Mouse (Mus musculus): ENCODE measurements around the gene Olfr164. TPM values are rescaled to one million over a fixed set of nuclear protein-coding genes. Genes with fewer than 3 reads are reported as not detected.

Olfr164 gene
- total and polyA plus RNA-seq, 2 experiments from 2014 or later = not detected

GRCm38 (mm10) chr16:19240792-19241538 lies 72.9 kb downstream of the Olfr164 start:
- DNase-seq (ENCODE audit: low spot score) (no peak), ATAC-seq (ENCODE audit: low FRiP score) (no peak)
- WGBS = 82% methylated on average over 6 of the region's 6 CpGs
- no peak overlapping the region for H3K27ac ChIP-seq (ENCODE audit: low read depth, low read length)
- H3K9me3 ChIP-seq (ENCODE audit: low read length) = no peaks in the 10 kb centered on the region
- no peaks in the 10 kb centered on the region for H3K27me3 ChIP-seq (ENCODE audit: insufficient read depth, low read length)
- H3K4me2 ChIP-seq (ENCODE audit: low read depth, low read length, poor library complexity, severe bottlenecking) = no peak overlapping the region
- H3K4me1 ChIP-seq (ENCODE audit: insufficient read depth, low read length) = no peaks in the 10 kb centered on the region
- TF ChIP-seq CTCF (IDR thresholded peaks at IDR 0.05) = no peak
- no peak overlapping the region for H3K4me3 ChIP-seq (ENCODE audit: low read depth, low read length)
- H3K9ac ChIP-seq (replicated peaks; ENCODE audit: low read length, poor library complexity, severe bottlenecking) = no peak overlapping the region
- no peaks in the 10 kb centered on the region for H3K36me3 ChIP-seq (ENCODE audit: insufficient read depth, low read length)

GRCm38 (mm10) chr16:19236719-19237118 lies 77.1 kb downstream of the Olfr164 start:
- Histone ChIP-seq H3K36me3 (ENCODE audit: insufficient read depth, low read length) (no peaks in the 10 kb centered on the region), H3K4me1 (ENCODE audit: insufficient read depth, low read length) (no peaks in the 10 kb centered on the region), H3K4me2 (ENCODE audit: low read depth, low read length, poor library complexity, severe bottlenecking) (no peak overlapping the region), H3K9ac (replicated peaks; ENCODE audit: low read length, poor library complexity, severe bottlenecking) (no peak overlapping the region), H3K4me3 (ENCODE audit: low read depth, low read length) (no peak overlapping the region), H3K27me3 (ENCODE audit: insufficient read depth, low read length) (no peaks in the 10 kb centered on the region), H3K27ac (ENCODE audit: low read depth, low read length) (no peak overlapping the region), H3K9me3 (ENCODE audit: low read length) (no peaks in the 10 kb centered on the region)
- ATAC-seq (ENCODE audit: low FRiP score) = no peak
- no peak for DNase-seq (ENCODE audit: low spot score)
- 88% methylated on average over 4 of the region's 4 CpGs for WGBS
- no peak for TF ChIP-seq CTCF (IDR thresholded peaks at IDR 0.05)

Small RNAs within 50 kb of the gene (microRNA-seq; reads per million reads assigned to microRNA genes)
- gene Gm23612 (ENCODE audit: borderline number of aligned reads) = not detected

Other genes starting within 250 kb of the Olfr164 start
- not detected in 2 replicates for gene Olfr165, start 109.1 kb upstream of the Olfr164 start, total RNA-seq (2014; rRNA removed)
- not detected in 2 replicates for gene Olfr165, start 109.1 kb upstream of the Olfr164 start, polyA plus RNA-seq (2015; fragmentation: Nextera tagmentation; extraction: Ambion mirVana)
- not detected in 2 replicates for gene Olfr166, start 169.6 kb upstream of the Olfr164 start, total RNA-seq (2014; rRNA removed)
- gene Olfr166, start 169.6 kb upstream of the Olfr164 start, polyA plus RNA-seq (2015; fragmentation: Nextera tagmentation; extraction: Ambion mirVana) = not detected in 2 replicates
- not detected in 2 replicates for gene Olfr167, start 208.2 kb upstream of the Olfr164 start, total RNA-seq (2014; rRNA removed)
- gene Olfr167, start 208.2 kb upstream of the Olfr164 start, polyA plus RNA-seq (2015; fragmentation: Nextera tagmentation; extraction: Ambion mirVana) = not detected in 2 replicates
- gene Olfr168, start 221.5 kb upstream of the Olfr164 start, total RNA-seq (2014; rRNA removed) = not detected in 2 replicates
- not detected in 2 replicates for gene Olfr168, start 221.5 kb upstream of the Olfr164 start, polyA plus RNA-seq (2015; fragmentation: Nextera tagmentation; extraction: Ambion mirVana)

Measured in midbrain, postnatal 0 days (tissue).